Mouse (Mus musculus): ENCODE data around the gene Adad2.

DNA sequence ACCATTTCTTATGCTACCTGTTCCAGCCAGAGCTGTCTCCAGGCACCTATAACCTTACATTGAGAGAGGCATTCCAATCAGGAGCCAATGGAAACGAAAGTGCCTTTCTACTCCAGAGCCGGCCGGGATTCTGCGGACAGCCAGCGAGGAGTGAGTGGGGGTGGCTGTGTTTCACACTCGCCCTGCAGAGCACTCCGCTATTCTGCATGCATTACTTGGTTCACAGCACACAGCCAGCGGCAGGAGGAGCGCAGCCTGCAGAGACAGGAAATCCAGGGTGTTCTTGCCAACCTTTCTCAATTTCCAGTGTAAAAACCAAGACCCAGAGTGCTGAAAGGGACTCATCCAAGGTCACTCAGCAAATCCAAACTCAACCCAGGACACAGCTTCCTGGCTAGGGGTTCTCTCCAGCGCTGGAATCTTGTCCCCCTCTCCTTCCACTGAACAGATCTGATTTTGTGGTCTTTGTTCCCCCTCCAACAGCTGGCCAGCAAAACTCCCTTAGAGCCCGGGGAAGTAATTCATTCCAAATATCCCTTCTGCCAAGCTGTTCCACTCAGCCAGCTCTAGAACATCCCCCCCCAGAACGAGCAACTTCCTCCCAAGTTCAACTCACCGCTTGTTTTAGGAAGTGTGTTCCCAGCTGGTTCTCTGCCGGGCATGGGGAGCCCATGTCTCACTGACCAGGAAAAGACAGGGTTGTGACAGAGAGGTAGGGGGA lies 22.2 kb downstream of the Adad2 start:
- TF ChIP-seq CTCF (IDR thresholded peaks at IDR 0.05; ENCODE audit: borderline replicate concordance, extremely low read depth, insufficient read depth, insufficient read length) = no peak
- no peak for TF ChIP-seq POLR2A (IDR thresholded peaks at IDR 0.05; ENCODE audit: borderline replicate concordance, extremely low read depth, insufficient read depth, insufficient read length, poor library complexity, severe bottlenecking)
